Comparison of ENCODE assay signal across 8 mouse cellular contexts in the genomic region with DNA sequence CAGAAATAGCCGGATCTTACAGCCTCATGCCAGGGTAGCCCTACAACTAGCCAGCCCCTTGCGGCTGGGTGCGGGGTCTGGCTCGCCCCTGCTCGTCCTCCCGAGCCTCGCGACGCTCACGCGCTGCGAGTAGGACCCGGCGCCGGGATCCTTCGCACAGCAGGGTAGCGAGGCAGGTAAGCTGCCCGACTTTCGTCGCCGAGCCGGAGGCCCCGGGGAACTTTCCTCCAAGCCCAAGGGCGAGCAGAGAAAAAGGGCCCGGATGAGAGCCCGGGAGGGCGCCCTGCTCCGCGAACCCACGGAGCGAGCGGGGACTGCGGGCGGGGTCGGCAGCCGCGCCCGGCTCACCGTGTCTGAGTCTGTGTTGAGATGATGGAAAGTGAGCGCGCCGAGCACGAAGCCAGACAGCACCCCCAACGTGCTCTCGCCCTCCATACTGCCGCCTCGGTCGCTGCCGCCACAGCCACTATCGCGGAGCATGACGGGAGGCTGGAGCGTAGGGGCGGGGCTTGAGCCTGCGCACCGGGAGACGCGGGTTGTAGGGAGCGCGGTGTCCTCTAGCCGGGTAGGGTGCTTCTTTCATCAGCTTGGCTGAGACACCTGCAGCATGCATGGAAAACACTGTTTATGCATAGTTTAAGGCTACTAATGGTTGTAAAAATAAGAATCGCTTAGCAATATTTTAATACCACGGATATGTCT. TPM values are rescaled to one million over a fixed set of nuclear protein-coding genes. Genes with fewer than 3 reads are reported as not detected.
DNase-seq lines count a peak whose midpoint lies in the region; ATAC-seq lines count a peak whose summit lies in the region.

A gene (minus strand): TSS at position 483 of the 702 bp plus-strand sequence.

- peak within 1 kb of the TSS; percentile 98 for H3K9ac ChIP-seq in intestine, embryonic 14.5 days (ENCODE audit: low read length)

- no peaks in the 10 kb centered on the region for H3K9me3 ChIP-seq in intestine, embryonic 14.5 days (ENCODE audit: control insufficient read depth, low read length)

- H3K4me2 ChIP-seq in intestine, embryonic 14.5 days (ENCODE audit: low read length), result peak within 1 kb of the TSS; percentile 94

- ATAC-seq in intestine, embryonic 14.5 days (replicated peaks; ENCODE audit: low FRiP score, low TSS enrichment, low read depth), result peak; percentile 96
- ATAC-seq in megakaryocyte-erythroid progenitor cell, adult 5-6 weeks (replicated peaks; ENCODE audit: low FRiP score, low TSS enrichment, poor library complexity, severe bottlenecking), result peak; percentile 99

- H3K27me3 ChIP-seq in intestine, embryonic 14.5 days (replicated peaks; ENCODE audit: control insufficient read depth, insufficient read depth, low read length), result no peaks in the 10 kb centered on the region

- intact Hi-C loops in gastrocnemius, postnatal 14 days (cut with DNase I; ENCODE audit: low total_unique reads), result no loop called here
- intact Hi-C loops in left cerebral cortex, postnatal 14 days (cut with DNase I), result loop anchor here (10.0 kb wide), 1 partner anchor 844 kb away; a partner anchor contains a TSS

- under 1% methylated on average over 63 of the region's 63 CpGs for WGBS in intestine, embryonic 14.5 days

- peak within 1 kb of the TSS; percentile 84 for H3K27ac ChIP-seq in intestine, embryonic 14.5 days (ENCODE audit: low read depth)

- peak; percentile 86 to 90 for DNase-seq in adrenal gland, adult 18-20 months (ENCODE audit: low spot score in 2 of 2)
- peak; percentile 90 for DNase-seq in embryo, embryonic 10.5 days (ENCODE audit: low spot score)
- peak; percentile 86 for DNase-seq in gastrocnemius, postnatal 14 days
- DNase-seq in intestine, embryonic 14.5 days (ENCODE audit: low spot score), result peak; percentile 90
- peak; percentile 67 to 85 for DNase-seq in left cerebral cortex, postnatal 14 days (ENCODE audit: low spot score in 2 of 2)
- DNase-seq in right cerebral cortex, postnatal 14 days, result peak; percentile 83
- peak; percentile 81 for DNase-seq in urinary bladder, postnatal 25 days (ENCODE audit: low spot score)

- 0 out of 2 replicates have a peak, but pooled peaks cover 5% of the 10 kb centered on the region for H3K4me1 ChIP-seq in intestine, embryonic 14.5 days (replicated peaks; ENCODE audit: control insufficient read depth, insufficient read depth, low read length)

- H3K36me3 ChIP-seq in intestine, embryonic 14.5 days (ENCODE audit: control insufficient read depth, insufficient read depth, low read length), result peaks cover 6% of the 10 kb centered on the region

- H3K4me3 ChIP-seq in intestine, embryonic 14.5 days (ENCODE audit: low read depth, low read length), result peak within 1 kb of the TSS; percentile 87

RNA-seq across cellular contexts. Expression of the gene that starts here (rescaled TPM):
- 10 to 100 TPM; 10.6 to 10.9 TPM for total RNA-seq in adrenal gland, adult 18-20 months (2021)
- 1 to 10 TPM; 5.3 to 5.7 TPM for total RNA-seq in gastrocnemius, postnatal 14 days (2021)
- 27.9 and 31.0 TPM in 2 replicates for polyA plus RNA-seq in intestine, embryonic 14.5 days (2014; fragmentation: Nextera tagmentation; extraction: Ambion mirVana)
- total RNA-seq in left cerebral cortex, postnatal 14 days (2021), result 1 to 10 TPM; 5.7 to 5.9 TPM
- total RNA-seq in megakaryocyte-erythroid progenitor cell, adult 5-6 weeks (2014; fragmentation: Nextera tagmentation), result 38.0 and 45.0 TPM in 2 replicates
- 46.8 and 81.4 TPM in 2 replicates for total RNA-seq in megakaryocyte-erythroid progenitor cell, adult 5-6 weeks (2017)

Comparison
In these comparisons a context has a peak if more than half of its experiments do, and no peak if none do; other contexts are left out.
1. Peak in every context shown above with its lines: DNase-seq, ATAC-seq, H3K4me3 ChIP-seq and H3K27ac ChIP-seq.